Mouse (Mus musculus): ENCODE data around the gene Plekhm3.

GRCm38 (mm10) chr1:64950271-64950670, 6.4 kb downstream of the Plekhm3 start:
- no peak for TF ChIP-seq CTCF (IDR thresholded peaks at IDR 0.05; ENCODE audit: low read depth)
- TF ChIP-seq EP300 (IDR thresholded peaks at IDR 0.05; ENCODE audit: low read depth), result no peak

Measured in heart, postnatal 0 days (tissue).